In genomic region chr11:94339732-94340585, GRCm38 (mm10) we compare ENCODE assay signal across 8 mouse cellular contexts. TPM values are rescaled to one million over a fixed set of nuclear protein-coding genes. Genes with fewer than 3 reads are reported as not detected.
A peak's percentile ranks its signal among the peaks of the same experiment; 100 is the strongest.
DNase-seq lines count a peak whose midpoint lies in the region; ATAC-seq and TF ChIP-seq lines count a peak whose summit lies in the region.

No protein-coding gene starts in this region.

- peak; percentile 75 for DNase-seq in 3T3-L1 (ENCODE audit: low read depth, low spot score)
- peak; percentile 84 for DNase-seq in cerebellum, adult 9-10 months
- DNase-seq in kidney, postnatal 10 days, result peak; percentile 70
- no peak for DNase-seq in urinary bladder, postnatal 25 days (ENCODE audit: low spot score)

- ATAC-seq in heart, embryonic 16.5 days (replicated peaks; ENCODE audit: extremely low read depth, insufficient read depth, low FRiP score), result peak; percentile 55; the same call in 1 of the 2 replicates
- ATAC-seq in lung, embryonic 16.5 days (ENCODE audit: low read depth), result peak; percentile 56
- peak; percentile 78; the same call in 1 of the 2 replicates for ATAC-seq in neutrophil, adult 5-6 weeks (ENCODE audit: extremely low read depth, insufficient number of reproducible peaks, low FRiP score, poor library complexity, severe bottlenecking)

- no peak overlapping the region for H3K4me2 ChIP-seq in heart, embryonic 16.5 days (ENCODE audit: low read depth, low read length)
- no peak overlapping the region for H3K4me2 ChIP-seq in lung, embryonic 16.5 days (ENCODE audit: low read depth, low read length)

- peaks cover 21% of the 10 kb centered on the region for H3K4me1 ChIP-seq in E14TG2a.4 (replicated peaks; ENCODE audit: low read depth, low read length)
- peaks cover 20% of the 10 kb centered on the region; the same call in 1 of the 2 replicates for H3K4me1 ChIP-seq in heart, embryonic 16.5 days (ENCODE audit: control insufficient read depth, insufficient read depth, low read length)
- peaks cover 18% of the 10 kb centered on the region for H3K4me1 ChIP-seq in lung, embryonic 16.5 days (replicated peaks; ENCODE audit: control insufficient read depth, insufficient read depth, low read length)

- no peak overlapping the region for H3K27ac ChIP-seq in heart, embryonic 16.5 days (ENCODE audit: low read length)
- H3K27ac ChIP-seq in lung, embryonic 16.5 days (ENCODE audit: low read length), result no peak overlapping the region

- H3K27me3 ChIP-seq in E14TG2a.4 (ENCODE audit: insufficient read depth, low read length), result no peaks in the 10 kb centered on the region; the same call in 1 of the 2 replicates
- H3K27me3 ChIP-seq in heart, embryonic 16.5 days (ENCODE audit: control insufficient read depth, insufficient read depth, low read length), result no peaks in the 10 kb centered on the region
- H3K27me3 ChIP-seq in lung, embryonic 16.5 days (ENCODE audit: control insufficient read depth, insufficient read depth, low read depth, low read length), result no peaks in the 10 kb centered on the region

- H3K9ac ChIP-seq in heart, embryonic 16.5 days (ENCODE audit: low read length), result no peak overlapping the region
- no peak overlapping the region for H3K9ac ChIP-seq in lung, embryonic 16.5 days (ENCODE audit: low read length)

- no peak overlapping the region for H3K4me3 ChIP-seq in E14TG2a.4 (replicated peaks; ENCODE audit: low read length)
- H3K4me3 ChIP-seq in heart, embryonic 16.5 days (ENCODE audit: low read length), result no peak overlapping the region
- no peak overlapping the region for H3K4me3 ChIP-seq in lung, embryonic 16.5 days (ENCODE audit: low read length)

- peaks cover 42% of the 10 kb centered on the region for H3K36me3 ChIP-seq in E14TG2a.4 (ENCODE audit: insufficient read depth, low read length)
- H3K36me3 ChIP-seq in heart, embryonic 16.5 days (ENCODE audit: control insufficient read depth, insufficient read depth), result peaks cover 31% of the 10 kb centered on the region
- H3K36me3 ChIP-seq in lung, embryonic 16.5 days (ENCODE audit: control insufficient read depth, insufficient read depth, low read length), result peaks cover 23% of the 10 kb centered on the region

- H3K9me3 ChIP-seq in E14TG2a.4 (ENCODE audit: low read length), result no peaks in the 10 kb centered on the region
- no peaks in the 10 kb centered on the region for H3K9me3 ChIP-seq in heart, embryonic 16.5 days (replicated peaks; ENCODE audit: control insufficient read depth, low read length)
- H3K9me3 ChIP-seq in lung, embryonic 16.5 days (ENCODE audit: control insufficient read depth, low read length), result no peaks in the 10 kb centered on the region

- WGBS in heart, embryonic 16.5 days, result 51% methylated on average over 18 of the region's 18 CpGs
- WGBS in lung, embryonic 16.5 days, result 49% methylated on average over 18 of the region's 18 CpGs

- TF ChIP-seq CTCF in E14TG2a.4 (conservative IDR thresholded peaks at IDR 0.05; ENCODE audit: low read length), result peak; percentile 40

RNA-seq across cellular contexts. Expression of gene Ankrd40, which starts 12.2 kb away (rescaled TPM):
- polyA plus RNA-seq in heart, embryonic 16.5 days (2015; fragmentation: Nextera tagmentation; extraction: Ambion mirVana), result 17.5 and 22.6 TPM in 2 replicates
- polyA plus RNA-seq in lung, embryonic 16.5 days (2015; fragmentation: Nextera tagmentation; extraction: Ambion mirVana), result 11.5 and 12.2 TPM in 2 replicates
- 68.3 and 73.1 TPM in 2 replicates for total RNA-seq in neutrophil, adult 5-6 weeks (2017)

RNA-seq across cellular contexts. Expression of gene Luc7l3, which starts 18.2 kb away (rescaled TPM):
- polyA plus RNA-seq in heart, embryonic 16.5 days (2015; fragmentation: Nextera tagmentation; extraction: Ambion mirVana), result 62.4 and 73.2 TPM in 2 replicates
- 99.0 and 105 TPM in 2 replicates for polyA plus RNA-seq in lung, embryonic 16.5 days (2015; fragmentation: Nextera tagmentation; extraction: Ambion mirVana)
- 241 and 265 TPM in 2 replicates for total RNA-seq in neutrophil, adult 5-6 weeks (2017)

RNA-seq across cellular contexts. Expression of gene Abcc3, which starts 52.8 kb away (rescaled TPM):
- 1.1 and 1.3 TPM in 2 replicates for polyA plus RNA-seq in heart, embryonic 16.5 days (2015; fragmentation: Nextera tagmentation; extraction: Ambion mirVana)
- 4.0 and 5.0 TPM in 2 replicates for polyA plus RNA-seq in lung, embryonic 16.5 days (2015; fragmentation: Nextera tagmentation; extraction: Ambion mirVana)
- 0.86 and 1.2 TPM in 2 replicates for total RNA-seq in neutrophil, adult 5-6 weeks (2017)

RNA-seq across cellular contexts. Expression of gene Gm21885, which starts 58.3 kb away (rescaled TPM):
- polyA plus RNA-seq in heart, embryonic 16.5 days (2015; fragmentation: Nextera tagmentation; extraction: Ambion mirVana), result not detected in 2 replicates
- polyA plus RNA-seq in lung, embryonic 16.5 days (2015; fragmentation: Nextera tagmentation; extraction: Ambion mirVana), result 0.33 TPM in 1 of 2 replicates, not detected in the other
- 2.2 TPM in 1 of 2 replicates, not detected in the other for total RNA-seq in neutrophil, adult 5-6 weeks (2017)
